Mouse (Mus musculus) embryonic facial prominence, embryonic 13.5 days (tissue): ENCODE measurements around the gene Lactb. TPM values are rescaled to one million over a fixed set of nuclear protein-coding genes. Genes with fewer than 3 reads are reported as not detected.

Source experiments
- ATAC-seq: fragments of 200-750 bp; cut with Nextera tagmentation; 2 replicates; pipeline ENCODE4 v1.8.0; 2017; ENCODE audit warnings: low read depth; ENCODE audit not compliant: insufficient number of reproducible peaks, insufficient read depth, low FRiP score, low TSS enrichment
- H3K27ac ChIP-seq: fragments of 300-500 bp; sonication (generic); 2 replicates; pipeline ENCODE4 v1.5.1; 2015; ENCODE audit warnings: moderate library complexity, mild to moderate bottlenecking, inconsistent platforms
- H3K27me3 ChIP-seq: fragments of 300-500 bp; sonication (generic); 2 replicates; pipeline ENCODE4 v1.6.1; 2015; ENCODE audit warnings: mild to moderate bottlenecking, inconsistent platforms
- H3K36me3 ChIP-seq: fragments of 300-500 bp; sonication (generic); 2 replicates; pipeline ENCODE4 v1.6.1; 2015; ENCODE audit warnings: mild to moderate bottlenecking, inconsistent platforms
- H3K4me1 ChIP-seq: fragments of 300-500 bp; sonication (generic); 2 replicates; pipeline ENCODE4 v1.6.1; 2015; ENCODE audit warnings: inconsistent platforms
- H3K4me2 ChIP-seq: fragments of 300-500 bp; sonication (generic); 2 replicates; pipeline ENCODE4 v1.6.1; 2015; ENCODE audit warnings: moderate library complexity, mild to moderate bottlenecking, inconsistent platforms
- H3K4me3 ChIP-seq: fragments of 300-500 bp; sonication (generic); 2 replicates; pipeline ENCODE4 v1.5.1; 2015; ENCODE audit warnings: mild to moderate bottlenecking, inconsistent platforms
- H3K9ac ChIP-seq: fragments of 300-500 bp; sonication (generic); 2 replicates; pipeline ENCODE4 v1.6.1; 2015; ENCODE audit warnings: mild to moderate bottlenecking, inconsistent platforms
- H3K9me3 ChIP-seq: fragments of 300-500 bp; sonication (generic); 2 replicates; pipeline ENCODE4 v1.6.1; 2016; ENCODE audit warnings: inconsistent platforms
- WGBS: fragments of 180-500 bp; shearing (Covaris S2); methylation state at CpG from one replicate; pipeline ENCODE4 v1.1.7; 2015; ENCODE audit warnings: mixed read lengths; 5-methylcytosine and 5-hydroxymethylcytosine counted together
- polyA plus RNA-seq: library from polyadenylated mRNA; unstranded; fragments of >200 nt; fragmentation: Nextera tagmentation; extraction: Ambion mirVana; gene quantifications from 2 replicates; pipeline ENCODE4 v1.2.1, GENCODE M21; 2015

The Lactb gene
- polyA plus RNA-seq, 1 experiment from 2014 or later = 9.3 TPM

GRCm38 (mm10) chr9:66945161-66945560 lies 30.1 kb downstream of the Lactb start:
- peak overlapping the region; percentile 97 for H3K9ac ChIP-seq
- H3K27ac ChIP-seq = peak overlapping the region; percentile 96
- peaks cover 10% of the 10 kb centered on the region; the same call in 1 of the 2 replicates for H3K4me1 ChIP-seq
- no peak for ATAC-seq
- no peaks in the 10 kb centered on the region for H3K27me3 ChIP-seq
- H3K4me2 ChIP-seq = peak overlapping the region; percentile 68
- H3K36me3 ChIP-seq = peaks cover 12% of the 10 kb centered on the region
- 11% methylated on average over 4 of the region's 4 CpGs for WGBS
- H3K9me3 ChIP-seq = no peaks in the 10 kb centered on the region
- peak overlapping the region; percentile 90 for H3K4me3 ChIP-seq

- Histone ChIP-seq H3K4me3 (no peak overlapping the region), H3K4me2 (no peak overlapping the region), H3K9me3 (no peaks in the 10 kb centered on the region), H3K36me3 (no peaks in the 10 kb centered on the region), H3K4me1 (peaks cover 12% of the 10 kb centered on the region; the same call in 1 of the 2 replicates), H3K27ac (no peak overlapping the region), H3K27me3 (no peaks in the 10 kb centered on the region), H3K9ac (no peak overlapping the region)
- WGBS = 3% methylated on average over 4 of the region's 4 CpGs
- no peak for ATAC-seq
Measured at GRCm38 (mm10) chr9:66938836-66939235, 36.4 kb downstream of the Lactb start.

- Histone ChIP-seq H3K27me3 (no peaks in the 10 kb centered on the region), H3K9me3 (no peaks in the 10 kb centered on the region), H3K36me3 (no peaks in the 10 kb centered on the region), H3K4me3 (no peak overlapping the region), H3K4me1 (peaks cover 12% of the 10 kb centered on the region; the same call in 1 of the 2 replicates), H3K27ac (no peak overlapping the region), H3K9ac (no peak overlapping the region), H3K4me2 (no peak overlapping the region)
- WGBS = 64% methylated on average over 8 of the region's 8 CpGs
- no peak for ATAC-seq
Measured at GRCm38 (mm10) chr9:66937507-66937906, 37.8 kb downstream of the Lactb start.

GRCm38 (mm10) chr9:66933869-66934808 lies 41.1 kb downstream of the Lactb start:
- Histone ChIP-seq H3K9me3 (no peaks in the 10 kb centered on the region), H3K4me1 (peaks cover 5% of the 10 kb centered on the region; the same call in 1 of the 2 replicates), H3K36me3 (no peaks in the 10 kb centered on the region), H3K27me3 (no peaks in the 10 kb centered on the region), H3K4me2 (no peak overlapping the region), H3K9ac (no peak overlapping the region), H3K4me3 (no peak overlapping the region), H3K27ac (no peak overlapping the region)
- WGBS = 66% methylated on average over 19 of the region's 19 CpGs
- no peak for ATAC-seq

- Histone ChIP-seq H3K27ac (no peak overlapping the region), H3K9me3 (no peaks in the 10 kb centered on the region), H3K9ac (no peak overlapping the region), H3K4me1 (no peaks in the 10 kb centered on the region), H3K4me2 (no peak overlapping the region), H3K27me3 (no peaks in the 10 kb centered on the region), H3K36me3 (no peaks in the 10 kb centered on the region), H3K4me3 (no peak overlapping the region)
- 68% methylated on average over 7 of the region's 7 CpGs for WGBS
- no peak for ATAC-seq
Measured at GRCm38 (mm10) chr9:66930351-66930750, 44.9 kb downstream of the Lactb start.

GRCm38 (mm10) chr9:66927696-66928402 lies 47.4 kb downstream of the Lactb start:
- no peak for ATAC-seq
- no peak overlapping the region for H3K4me2 ChIP-seq
- no peak overlapping the region for H3K9ac ChIP-seq
- no peak overlapping the region for H3K4me3 ChIP-seq
- no peak overlapping the region for H3K27ac ChIP-seq
- H3K36me3 ChIP-seq = no peaks in the 10 kb centered on the region
- no peaks in the 10 kb centered on the region for H3K4me1 ChIP-seq
- H3K9me3 ChIP-seq = no peaks in the 10 kb centered on the region
- 82% methylated on average over 8 of the region's 8 CpGs for WGBS
- no peaks in the 10 kb centered on the region for H3K27me3 ChIP-seq

- H3K36me3 ChIP-seq = no peaks in the 10 kb centered on the region
- no peak overlapping the region for H3K4me3 ChIP-seq
- H3K27me3 ChIP-seq = no peaks in the 10 kb centered on the region
- no peak overlapping the region for H3K4me2 ChIP-seq
- no peaks in the 10 kb centered on the region for H3K4me1 ChIP-seq
- no peak for ATAC-seq
- no peak overlapping the region for H3K27ac ChIP-seq
- no peak overlapping the region for H3K9ac ChIP-seq
- 71% methylated on average over 3 of the region's 3 CpGs for WGBS
- H3K9me3 ChIP-seq = no peaks in the 10 kb centered on the region
Measured at GRCm38 (mm10) chr9:66925853-66926252, 49.4 kb downstream of the Lactb start.

- Histone ChIP-seq H3K9ac (no peak overlapping the region), H3K4me3 (no peak overlapping the region), H3K4me2 (no peak overlapping the region), H3K9me3 (no peaks in the 10 kb centered on the region), H3K36me3 (no peaks in the 10 kb centered on the region), H3K27me3 (no peaks in the 10 kb centered on the region), H3K27ac (no peak overlapping the region), H3K4me1 (peaks cover 12% of the 10 kb centered on the region)
- no peak for ATAC-seq
- 92% methylated on average over 1 of the region's 1 CpGs for WGBS
Measured at GRCm38 (mm10) chr9:66922076-66922475, 53.2 kb downstream of the Lactb start.

- peaks cover 23% of the 10 kb centered on the region for H3K4me1 ChIP-seq
- 13% methylated on average over 6 of the region's 6 CpGs for WGBS
- no peaks in the 10 kb centered on the region for H3K27me3 ChIP-seq
- H3K4me3 ChIP-seq = 0 out of 2 replicates have a peak overlapping the region, but pooled peaks have one; percentile 13
- no peak overlapping the region for H3K9ac ChIP-seq
- H3K9me3 ChIP-seq = no peaks in the 10 kb centered on the region
- no peak overlapping the region for H3K27ac ChIP-seq
- H3K4me2 ChIP-seq = peak overlapping the region; percentile 91
- H3K36me3 ChIP-seq = no peaks in the 10 kb centered on the region
- no peak for ATAC-seq
Measured at GRCm38 (mm10) chr9:66920488-66921279, 54.6 kb downstream of the Lactb start.

- Histone ChIP-seq H3K36me3 (no peaks in the 10 kb centered on the region), H3K4me1 (peaks cover 29% of the 10 kb centered on the region), H3K4me2 (peak overlapping the region; percentile 91), H3K27me3 (no peaks in the 10 kb centered on the region), H3K27ac (peak overlapping the region; percentile 88), H3K9me3 (no peaks in the 10 kb centered on the region), H3K4me3 (peak overlapping the region; percentile 91), H3K9ac (peak overlapping the region; percentile 93)
- under 1% methylated on average over 14 of the region's 14 CpGs for WGBS
- ATAC-seq = no peak
Measured at GRCm38 (mm10) chr9:66919981-66920380, 55.3 kb downstream of the Lactb start.

- H3K4me2 ChIP-seq = peak within 1 kb of the TSS; percentile 91
- peak within 1 kb of the TSS; percentile 93 for H3K9ac ChIP-seq
- no peaks in the 10 kb centered on the region for H3K9me3 ChIP-seq
- no peaks in the 10 kb centered on the region for H3K36me3 ChIP-seq
- no peaks in the 10 kb centered on the region for H3K27me3 ChIP-seq
- 1% methylated on average over 49 of the region's 49 CpGs for WGBS
- peaks cover 30% of the 10 kb centered on the region for H3K4me1 ChIP-seq
- ATAC-seq = peak; percentile 98
- peak within 1 kb of the TSS; percentile 91 for H3K4me3 ChIP-seq
- H3K27ac ChIP-seq = peak within 1 kb of the TSS; percentile 88
Measured at GRCm38 (mm10) chr9:66919382-66919971, 55.8 kb downstream of the Lactb start, which contains the start of gene Rab8b. Gene Rab8b (minus strand): TSS chr9:66919687.
